Mouse (Mus musculus) stomach, postnatal 0 days (tissue): Measurements from ENCODE around the gene Gimap5.

ENCODE experiments used
- CTCF ChIP-seq: IDR thresholded peaks from 2 replicates; pipeline ENCODE4 v1.5.1; 2016; ENCODE audit warnings: antibody characterized with exemption, low read depth, mild to moderate bottlenecking, moderate library complexity
- EP300 ChIP-seq: optimal IDR thresholded peaks from 2 replicates; pipeline ENCODE3; 2016; ENCODE audit warnings: antibody characterized with exemption

DNA sequence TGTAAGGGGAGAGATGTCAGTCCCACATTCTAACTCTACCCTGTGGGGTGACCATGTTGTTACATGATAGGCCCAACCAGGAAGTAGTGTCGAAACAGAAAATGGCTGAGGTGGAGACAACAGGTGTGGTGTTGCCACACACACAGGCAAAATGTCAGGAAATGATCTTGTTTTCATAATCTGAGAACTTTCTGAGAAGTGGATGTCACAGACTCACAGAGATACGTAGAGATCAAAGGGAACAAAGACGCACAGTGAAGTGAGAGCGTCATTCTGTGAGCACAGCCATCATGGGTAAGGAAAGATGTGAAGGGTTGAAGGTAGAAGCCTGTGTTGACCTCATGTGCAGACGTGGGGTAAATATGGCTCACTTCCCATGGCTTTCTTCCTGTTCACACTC lies 18.2 kb upstream of the Gimap5 start:
- TF ChIP-seq CTCF (no peak), EP300 (no peak)
